Mouse (Mus musculus) MEL (cell line): ENCODE measurements at regions not wholly inside any gene's neighbourhood (a gene's known extent, or its start where the extent isn't known, plus 50 kb on each side); places are given as distances from the start of the nearest gene placed in this dataset.

Source experiments
- DNase-seq: peaks from one replicate; pipeline ENCODE4 v3.0.0; 2011; ENCODE audit warnings: low read depth, low spot score
- H3K27ac ChIP-seq: 2 replicates; pipeline ENCODE4 v1.5.1; 2012; ENCODE audit warnings: low read depth, mild to moderate bottlenecking, control low read depth, low read length, moderate library complexity; ENCODE audit not compliant: control insufficient read depth
- H3K27me3 ChIP-seq, 2 experiments: fragments of 150-350 bp in 1 of 2; sonication (generic) in 1 of 2; 2 replicates each; pipeline ENCODE4 v1.6.1; 2012; ENCODE audit warnings: low read length in 2 of 2, mild to moderate bottlenecking in 2 of 2, improper control_type of control experiment in 1 of 2, moderate library complexity in 1 of 2; ENCODE audit not compliant: insufficient read depth in 2 of 2, control insufficient read depth in 1 of 2
- H3K36me3 ChIP-seq, 2 experiments: 2 replicates each; pipeline ENCODE4 v1.6.1; 2012 to 2014; ENCODE audit warnings: low read length in 2 of 2, improper control_type of control experiment in 1 of 2, inconsistent platforms in 1 of 2, mild to moderate bottlenecking in 1 of 2; ENCODE audit not compliant: insufficient read depth in 2 of 2, control insufficient read depth in 1 of 2
- H3K4me1 ChIP-seq, 2 experiments: fragments of 150-350 bp in 1 of 2; sonication (generic) in 1 of 2; 2 replicates each; pipeline ENCODE4 v1.6.1; 2012; ENCODE audit warnings: low read length in 2 of 2, improper control_type of control experiment in 1 of 2, mild to moderate bottlenecking in 1 of 2; ENCODE audit not compliant: insufficient read depth in 2 of 2, control insufficient read depth in 1 of 2
- H3K4me3 ChIP-seq, 2 experiments: fragments of 150-350 bp in 1 of 2; sonication (generic) in 1 of 2; 2 replicates each; pipeline ENCODE4 v1.5.1; 2012; ENCODE audit warnings: low read depth in 2 of 2, low read length in 2 of 2, mild to moderate bottlenecking in 2 of 2, moderate library complexity in 2 of 2, control low read depth in 1 of 2, improper control_type of control experiment in 1 of 2; ENCODE audit not compliant: control insufficient read depth in 1 of 2, insufficient read depth in 1 of 2
- H3K79me2 ChIP-seq: 2 replicates; pipeline ENCODE4 v1.6.1; 2012; ENCODE audit warnings: mild to moderate bottlenecking, low read length, moderate library complexity; ENCODE audit not compliant: control insufficient read depth, poor library complexity, insufficient read depth
- H3K9ac ChIP-seq: 2 replicates; pipeline ENCODE4 v1.6.1; 2012; ENCODE audit warnings: low read depth, mild to moderate bottlenecking, control low read depth, low read length, moderate library complexity; ENCODE audit not compliant: control insufficient read depth, poor library complexity, severe bottlenecking
- H3K9me3 ChIP-seq: fragments of 150-350 bp; sonication (generic); replicated peaks from 2 replicates; pipeline ENCODE4 v1.6.1; 2012; ENCODE audit warnings: mild to moderate bottlenecking, low read length, improper control_type of control experiment, moderate library complexity; ENCODE audit not compliant: insufficient read depth
- BHLHE40 ChIP-seq: IDR thresholded peaks from 2 replicates; pipeline ENCODE4 v1.6.1; 2012; ENCODE audit warnings: low read depth, mild to moderate bottlenecking, inconsistent platforms, low read length, improper control_type of control experiment, borderline replicate concordance
- CHD1 ChIP-seq: IDR thresholded peaks from 2 replicates; pipeline ENCODE4 v1.6.1; 2012; ENCODE audit warnings: low read depth, mild to moderate bottlenecking, inconsistent platforms, low read length, improper control_type of control experiment
- CHD2 ChIP-seq: IDR thresholded peaks from 2 replicates; pipeline ENCODE4 v1.6.1; 2011; ENCODE audit warnings: low read length, improper control_type of control experiment
- E2F4 ChIP-seq: IDR thresholded peaks from 2 replicates; pipeline ENCODE4 v1.6.1; 2011; ENCODE audit warnings: low read depth, low read length, improper control_type of control experiment, borderline replicate concordance
- ELF1 ChIP-seq: IDR thresholded peaks from 2 replicates; pipeline ENCODE4 v1.6.1; 2014; ENCODE audit warnings: low read depth, mild to moderate bottlenecking, inconsistent platforms, low read length, improper control_type of control experiment, moderate library complexity
- EP300 ChIP-seq, 2 experiments: IDR thresholded peaks; 2 replicates each; pipeline ENCODE4 v1.6.1; 2011; ENCODE audit warnings: improper control_type of control experiment in 2 of 2, low read length in 2 of 2, low read depth in 1 of 2, mild to moderate bottlenecking in 1 of 2
- ETS1 ChIP-seq: IDR thresholded peaks from 2 replicates; pipeline ENCODE4 v1.6.1; 2012; ENCODE audit warnings: low read depth, mild to moderate bottlenecking, inconsistent platforms, low read length, improper control_type of control experiment, moderate library complexity
- GABPA ChIP-seq: IDR thresholded peaks from 2 replicates; pipeline ENCODE4 v1.6.1; 2012; ENCODE audit warnings: low read depth, mild to moderate bottlenecking, inconsistent platforms, low read length, improper control_type of control experiment, moderate library complexity
- HCFC1 ChIP-seq: IDR thresholded peaks from 2 replicates; pipeline ENCODE4 v1.6.1; 2012; ENCODE audit warnings: low read depth, mild to moderate bottlenecking, inconsistent platforms, low read length, improper control_type of control experiment, moderate library complexity
- JUND ChIP-seq: IDR thresholded peaks from 2 replicates; pipeline ENCODE4 v1.6.1; 2011; ENCODE audit warnings: low read depth, mild to moderate bottlenecking, improper control_type of control experiment, low read length
- KAT2A ChIP-seq: conservative IDR thresholded peaks from 2 replicates; pipeline ENCODE4 v1.6.1; 2012; ENCODE audit warnings: low read depth, low read length, improper control_type of control experiment, inconsistent platforms
- MAFK ChIP-seq: IDR thresholded peaks from 2 replicates; pipeline ENCODE4 v1.6.1; 2011; ENCODE audit warnings: low read depth, mild to moderate bottlenecking, low read length, improper control_type of control experiment, borderline replicate concordance
- MYB ChIP-seq: IDR thresholded peaks from 2 replicates; pipeline ENCODE4 v1.6.1; 2011; ENCODE audit warnings: mild to moderate bottlenecking, low read depth, low read length, improper control_type of control experiment
- MYC ChIP-seq: IDR thresholded peaks from 2 replicates; pipeline ENCODE4 v1.6.1; 2011; ENCODE audit warnings: low read depth, mild to moderate bottlenecking, low read length, improper control_type of control experiment, moderate library complexity
- NELFE ChIP-seq: IDR thresholded peaks from 2 replicates; pipeline ENCODE4 v1.6.1; 2011; ENCODE audit warnings: low read depth, low read length, improper control_type of control experiment
- NRF1 ChIP-seq: IDR thresholded peaks from 2 replicates; pipeline ENCODE4 v1.6.1; 2014; ENCODE audit warnings: low read depth, mild to moderate bottlenecking, inconsistent platforms, low read length, improper control_type of control experiment, moderate library complexity; ENCODE audit not compliant: poor library complexity, insufficient read depth, severe bottlenecking
- POLR2A ChIP-seq, 2 experiments: IDR thresholded peaks; 2 replicates each; pipeline ENCODE4 v1.6.1; 2011 to 2012; ENCODE audit warnings: low read length in 2 of 2, mild to moderate bottlenecking in 2 of 2, control low read depth in 1 of 2, improper control_type of control experiment in 1 of 2, low read depth in 1 of 2, moderate library complexity in 1 of 2; ENCODE audit not compliant: control insufficient read depth in 1 of 2, insufficient read depth in 1 of 2, poor library complexity in 1 of 2
- POLR2AphosphoS2 ChIP-seq: IDR thresholded peaks from 2 replicates; pipeline ENCODE4 v1.6.1; 2011; ENCODE audit warnings: low read length, improper control_type of control experiment
- POLR2AphosphoS5 ChIP-seq: IDR thresholded peaks from 2 replicates; pipeline ENCODE4 v1.6.1; 2012; ENCODE audit warnings: low read depth, borderline replicate concordance, mild to moderate bottlenecking, inconsistent platforms, low read length, moderate library complexity, mixed read lengths
- RAD21 ChIP-seq: IDR thresholded peaks from 2 replicates; pipeline ENCODE4 v1.6.1; 2011; ENCODE audit warnings: mild to moderate bottlenecking, low read depth, low read length, improper control_type of control experiment
- RCOR1 ChIP-seq: IDR thresholded peaks from 2 replicates; pipeline ENCODE4 v1.6.1; 2012; ENCODE audit warnings: low read depth, mild to moderate bottlenecking, inconsistent platforms, low read length, improper control_type of control experiment
- SMC3 ChIP-seq: IDR thresholded peaks from 2 replicates; pipeline ENCODE4 v1.6.1; 2011; ENCODE audit warnings: low read depth, low read length, improper control_type of control experiment
- TAL1 ChIP-seq: IDR thresholded peaks from 2 replicates; pipeline ENCODE4 v1.6.1; 2012; ENCODE audit warnings: mild to moderate bottlenecking, inconsistent platforms, low read length, moderate library complexity, mixed read lengths
- TBP ChIP-seq: IDR thresholded peaks from 2 replicates; pipeline ENCODE4 v1.8.0; 2011; ENCODE audit warnings: low read depth, low read length, improper control_type of control experiment
- TCF12 ChIP-seq: IDR thresholded peaks from 2 replicates; pipeline ENCODE4 v1.6.1; 2014; ENCODE audit warnings: low read depth, mild to moderate bottlenecking, inconsistent platforms, low read length, improper control_type of control experiment, moderate library complexity
- UBTF ChIP-seq: IDR thresholded peaks from 2 replicates; pipeline ENCODE4 v1.6.1; 2012; ENCODE audit warnings: low read depth, mild to moderate bottlenecking, inconsistent platforms, low read length, improper control_type of control experiment, moderate library complexity, borderline replicate concordance; ENCODE audit not compliant: insufficient read depth
- USF1 ChIP-seq: IDR thresholded peaks from 2 replicates; pipeline ENCODE4 v1.6.1; 2014; ENCODE audit warnings: low read depth, mild to moderate bottlenecking, inconsistent platforms, low read length, improper control_type of control experiment, moderate library complexity
- USF2 ChIP-seq, 2 experiments: IDR thresholded peaks; 2 replicates each; pipeline ENCODE4 v1.6.1; 2011 to 2012; ENCODE audit warnings: improper control_type of control experiment in 2 of 2, low read length in 2 of 2, borderline replicate concordance in 1 of 2, inconsistent platforms in 1 of 2, low read depth in 1 of 2, mild to moderate bottlenecking in 1 of 2; ENCODE audit not compliant: insufficient read depth in 1 of 2
- ZC3H11A ChIP-seq: IDR thresholded peaks from 2 replicates; pipeline ENCODE4 v1.6.1; 2012; ENCODE audit warnings: low read depth, mild to moderate bottlenecking, inconsistent platforms, low read length, improper control_type of control experiment
- ZMIZ1 ChIP-seq: IDR thresholded peaks from 2 replicates; pipeline ENCODE4 v1.6.1; 2012; ENCODE audit warnings: low read depth, mild to moderate bottlenecking, inconsistent platforms, low read length, improper control_type of control experiment, moderate library complexity
- ZNF384 ChIP-seq: IDR thresholded peaks from 2 replicates; pipeline ENCODE4 v1.6.1; 2012; ENCODE audit warnings: low read depth, mild to moderate bottlenecking, inconsistent platforms, low read length, improper control_type of control experiment

DNA sequence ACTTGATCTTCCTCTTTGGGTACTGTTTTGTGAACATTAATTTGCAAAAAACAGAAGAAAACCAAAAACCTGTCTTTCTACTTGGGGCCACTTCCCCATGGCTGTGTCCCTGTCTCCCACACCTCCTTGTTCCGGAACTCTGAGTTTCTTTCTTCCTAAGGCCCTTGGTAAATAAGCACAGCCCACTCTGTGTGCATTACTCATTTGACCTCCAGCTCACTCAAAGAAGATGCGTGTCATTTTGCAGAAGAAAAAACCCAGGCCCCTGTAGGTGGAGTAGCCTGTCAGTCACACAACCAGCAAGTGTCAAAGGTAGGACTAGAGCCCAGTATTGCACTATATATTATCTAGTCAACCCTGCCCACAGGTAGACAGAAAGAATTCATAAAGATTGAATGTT lies 915.1 kb upstream of the Lrrc6 start:
- Histone ChIP-seq H3K79me2 (no peaks in the 10 kb centered on the region), H3K4me3 (no peak overlapping the region), H3K27ac (no peak overlapping the region)

DNA sequence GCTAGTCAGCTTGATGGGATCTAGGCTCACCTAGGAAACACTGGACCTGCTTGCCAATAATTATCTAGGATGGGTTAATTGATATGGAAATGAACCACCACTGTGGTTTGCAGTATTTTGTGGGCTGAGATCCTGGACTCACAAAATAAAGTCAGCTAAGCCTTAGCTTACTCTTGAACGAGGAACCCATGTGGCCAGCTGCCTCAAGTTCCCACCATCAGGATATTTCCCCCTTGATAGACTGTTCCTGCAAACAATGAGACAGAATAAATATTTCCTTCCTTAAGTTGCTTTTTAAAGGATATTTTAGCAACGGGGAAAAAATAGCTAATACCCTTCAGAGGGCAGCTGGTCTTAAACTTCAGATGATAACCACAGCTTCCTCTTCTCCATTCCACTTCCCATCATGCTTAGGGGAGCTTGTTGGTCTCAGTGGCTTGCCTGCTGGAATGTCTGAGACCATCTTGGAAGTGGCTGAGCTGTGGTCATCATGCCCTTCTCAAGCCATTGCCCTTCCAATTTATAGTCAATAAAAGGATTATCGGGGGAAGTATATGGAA lies 913.7 kb upstream of the Lrrc6 start:
- H3K4me3 ChIP-seq, result no peak overlapping the region
- peaks cover 44 to 55% of the 10 kb centered on the region in 2 experiments for H3K4me1 ChIP-seq
- H3K79me2 ChIP-seq, result no peaks in the 10 kb centered on the region
- H3K27me3 ChIP-seq, result no peaks in the 10 kb centered on the region
- H3K9ac ChIP-seq, result no peak overlapping the region
- DNase-seq, result peak; percentile 69
- H3K36me3 ChIP-seq, result peaks cover 0 to 55% of the 10 kb centered on the region in 2 experiments; a peak in 2 of 4 replicates
- no peaks in the 10 kb centered on the region for H3K9me3 ChIP-seq
- peak overlapping the region; percentile 32 for H3K27ac ChIP-seq
- TF ChIP-seq ZNF384 (no peak), JUND (no peak), ZMIZ1 (no peak), BHLHE40 (no peak), POLR2A (IDR thresholded peaks at IDR 0.05; ENCODE audit: control insufficient read depth in 1 of 2, insufficient read depth in 1 of 2, low read depth in 1 of 2, low read length in 2 of 2, poor library complexity in 1 of 2) (no peak), CHD1 (no peak), MAFK (no peak), ETS1 (peak; percentile 69), TCF12 (peak; percentile 26; the same call in 1 of the 2 replicates), SMC3 (no peak), RCOR1 (peak; percentile 45; the same call in 1 of the 2 replicates), GABPA (no peak), POLR2AphosphoS2 (no peak), RAD21 (no peak; the same call in 1 of the 2 replicates), CHD2 (no peak), NRF1 (no peak), ELF1 (no peak), ZC3H11A (no peak), USF2 (IDR thresholded peaks at IDR 0.05; ENCODE audit: borderline replicate concordance in 1 of 2, insufficient read depth in 1 of 2, low read depth in 1 of 2, low read length in 2 of 2) (no peak), MYB (no peak), E2F4 (no peak), HCFC1 (no peak), POLR2AphosphoS5 (no peak), TBP (no peak), KAT2A (0 out of 2 replicates have a peak, but pooled peaks have one; percentile 16), UBTF (no peak), EP300 (IDR thresholded peaks at IDR 0.05; ENCODE audit: low read depth in 1 of 2, low read length in 2 of 2) (peak; percentile 34 to 78), TAL1 (peak; percentile 31), MYC (no peak), USF1 (no peak)

More for the DNA sequence above, 915.1 kb upstream of the Lrrc6 start:
- DNase-seq, result no peak
- Histone ChIP-seq H3K9ac (no peak overlapping the region), H3K9me3 (no peaks in the 10 kb centered on the region), H3K4me1 (peaks cover 33 to 44% of the 10 kb centered on the region in 2 experiments), H3K27me3 (no peaks in the 10 kb centered on the region), H3K36me3 (peaks cover 0 to 44% of the 10 kb centered on the region in 2 experiments; a peak in 2 of 4 replicates)
- TF ChIP-seq ZNF384, result no peak
- TF ChIP-seq UBTF, result no peak
- no peak for TF ChIP-seq NELFE
